10 mouse cellular contexts compared by ENCODE assay signal in the genomic region with DNA sequence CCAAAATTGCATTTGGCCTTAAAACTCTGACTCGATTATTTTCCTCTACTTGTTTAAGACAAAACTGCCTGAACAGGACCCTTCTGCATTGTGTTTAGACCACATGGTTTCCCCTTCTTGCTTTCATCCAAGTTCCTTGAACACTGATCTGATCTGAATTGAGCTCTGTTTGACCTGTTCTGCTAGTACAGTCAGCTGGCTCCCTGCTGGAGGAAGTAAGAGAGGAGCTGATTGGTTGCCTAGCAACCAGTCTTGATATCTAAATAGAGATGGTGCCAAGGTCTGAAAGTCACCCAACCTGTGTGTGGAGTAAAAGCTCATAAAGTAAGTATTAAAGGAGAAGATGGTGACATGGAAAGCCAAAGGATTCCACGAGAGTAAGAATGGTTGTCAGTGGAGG. TPM values are rescaled to one million over a fixed set of nuclear protein-coding genes. Genes with fewer than 3 reads are reported as not detected.
DNase-seq lines count a peak whose midpoint lies in the region; ATAC-seq lines count a peak whose summit lies in the region.
"Had no signal": no experiment of that assay in that cellular context is flagged by ENCODE, and none has a peak within 500 bp of the region (broad histone marks: within the 10 kb centered on the region; RNA-seq: fewer than 3 reads in every experiment).

No protein-coding gene starts in this region.

- ATAC-seq in granulocyte monocyte progenitor cell, adult 5-6 weeks (replicated peaks; ENCODE audit: poor library complexity, severe bottlenecking): peak; percentile 13; the same call in 1 of the 2 replicates
- ATAC-seq in neutrophil, adult 5-6 weeks (ENCODE audit: extremely low read depth, insufficient number of reproducible peaks, low FRiP score, poor library complexity, severe bottlenecking): peak; percentile 37; the same call in 1 of the 2 replicates
- ATAC-seq: liver, embryonic 12.5 days had no signal

- DNase-seq in lung, adult 18-20 months: peak; percentile 46 to 77
- no peak for DNase-seq in lung, postnatal 4 days
- peak; percentile 45 for DNase-seq in R1 (ENCODE audit: low read depth, low spot score)
- no peak for DNase-seq in gastrocnemius, postnatal 25 days
- no peak for DNase-seq in layer of hippocampus, adult 8-10 months (ENCODE audit: low spot score in 2 of 2)
- DNase-seq: cerebellum, adult 11-12 months; right cerebral cortex, postnatal 14 days had no signal

RNA-seq across cellular contexts. Expression of a gene that starts 2.0 kb away (rescaled TPM):
- 6.2 and 6.7 TPM in 2 replicates for total RNA-seq in granulocyte monocyte progenitor cell, adult 5-6 weeks (2014; fragmentation: Nextera tagmentation)
- total RNA-seq in granulocyte monocyte progenitor cell, adult 5-6 weeks (2017): 7.0 and 13.9 TPM in 2 replicates
- 6.8 and 7.4 TPM in 2 replicates for total RNA-seq in neutrophil, adult 5-6 weeks (2017)
- total RNA-seq in gastrocnemius, postnatal 25 days (2021): 1 to 10 TPM; 2.3 to 3.1 TPM
- 1 to 10 TPM; 4.7 to 5.7 (median 5.3) TPM for total RNA-seq in layer of hippocampus, adult 8-10 months (2022)

RNA-seq across cellular contexts. Expression of a gene that starts 16.9 kb away (rescaled TPM):
- not detected in 2 replicates for total RNA-seq in granulocyte monocyte progenitor cell, adult 5-6 weeks (2014; fragmentation: Nextera tagmentation)
- 0.22 TPM in 1 of 2 replicates, not detected in the other for total RNA-seq in granulocyte monocyte progenitor cell, adult 5-6 weeks (2017)
- total RNA-seq in neutrophil, adult 5-6 weeks (2017): 1.1 and 1.7 TPM in 2 replicates
- 1 to 10 TPM; 1.2 to 1.3 TPM for total RNA-seq in gastrocnemius, postnatal 25 days (2021)
- 1 to 10 TPM in 2 of 4 experiments, under 1 TPM in 2; 0.67 to 3.4 (median 1.00) TPM for total RNA-seq in layer of hippocampus, adult 8-10 months (2022)

RNA-seq across cellular contexts. Expression of a gene that starts 31.6 kb away (rescaled TPM):
- 77.4 and 94.9 TPM in 2 replicates for total RNA-seq in granulocyte monocyte progenitor cell, adult 5-6 weeks (2014; fragmentation: Nextera tagmentation)
- total RNA-seq in granulocyte monocyte progenitor cell, adult 5-6 weeks (2017): 61.3 and 96.4 TPM in 2 replicates
- total RNA-seq in neutrophil, adult 5-6 weeks (2017): 473 and 476 TPM in 2 replicates
- total RNA-seq in gastrocnemius, postnatal 25 days (2021): 1 to 10 TPM; 2.1 to 3.3 TPM
- 1 to 10 TPM; 1.2 to 8.0 (median 5.2) TPM for total RNA-seq in layer of hippocampus, adult 8-10 months (2022)

RNA-seq across cellular contexts. Expression of a gene that starts 37.6 kb away (rescaled TPM):
- total RNA-seq in granulocyte monocyte progenitor cell, adult 5-6 weeks (2014; fragmentation: Nextera tagmentation): 6.7 and 8.8 TPM in 2 replicates
- 2.9 and 3.2 TPM in 2 replicates for total RNA-seq in granulocyte monocyte progenitor cell, adult 5-6 weeks (2017)
- 25.7 and 29.8 TPM in 2 replicates for total RNA-seq in neutrophil, adult 5-6 weeks (2017)
- total RNA-seq in gastrocnemius, postnatal 25 days (2021): 1 to 10 TPM; 2.0 to 2.7 TPM
- total RNA-seq in layer of hippocampus, adult 8-10 months (2022): 1 to 10 TPM in 2 of 4 experiments, under 1 TPM in 2; 0.70 to 2.4 (median 1.5) TPM

RNA-seq across cellular contexts. Expression of a gene that starts 39.8 kb away (rescaled TPM):
- total RNA-seq in granulocyte monocyte progenitor cell, adult 5-6 weeks (2014; fragmentation: Nextera tagmentation): 26.3 and 40.3 TPM in 2 replicates
- 21.9 and 26.1 TPM in 2 replicates for total RNA-seq in granulocyte monocyte progenitor cell, adult 5-6 weeks (2017)
- 27.9 and 32.9 TPM in 2 replicates for total RNA-seq in neutrophil, adult 5-6 weeks (2017)
- 10 to 100 TPM in 1 of 2 experiments, 1 to 10 TPM in 1; 6.2 to 10.0 TPM for total RNA-seq in gastrocnemius, postnatal 25 days (2021)
- total RNA-seq in layer of hippocampus, adult 8-10 months (2022): 10 to 100 TPM; 24.8 to 36.4 (median 30.2) TPM

Comparison
In these comparisons a context has a peak if more than half of its experiments do, and no peak if none do; other contexts are left out.
1. DNase-seq: peak in lung, adult 18-20 months (2 of 2) and R1 (single experiment); none in lung, postnatal 4 days (0 of 2), gastrocnemius, postnatal 25 days (single experiment) and layer of hippocampus, adult 8-10 months (0 of 2).
2. RNA of a gene that starts 31.6 kb away (total RNA-seq): 473 to 476 TPM in neutrophil, adult 5-6 weeks and 61.3 to 96.4 TPM in granulocyte monocyte progenitor cell, adult 5-6 weeks; 1.2 to 8.0 TPM in layer of hippocampus, adult 8-10 months and 2.1 to 3.3 TPM in gastrocnemius, postnatal 25 days; every median in the first group is over 4 times any median in the second.